Mouse (Mus musculus) CH12.LX (cell line): Measurements from ENCODE around the gene Etfdh.

Experiments
- CTCF ChIP-seq, 2 experiments: IDR thresholded peaks in 1 of 2; conservative IDR thresholded peaks in 1 of 2; 2 replicates each; pipeline ENCODE4 v1.5.1; 2011 to 2012; ENCODE audit warnings: low read depth in 2 of 2, low read length in 2 of 2, improper control_type of control experiment in 1 of 2, inconsistent platforms in 1 of 2, mild to moderate bottlenecking in 1 of 2, moderate library complexity in 1 of 2
- E2F4 ChIP-seq: IDR thresholded peaks from 2 replicates; pipeline ENCODE4 v1.6.1; 2011; ENCODE audit warnings: low read depth, low read length, improper control_type of control experiment; ENCODE audit not compliant: insufficient replicate concordance
- EP300 ChIP-seq: IDR thresholded peaks from 2 replicates; pipeline ENCODE4 v1.6.1; 2011; ENCODE audit warnings: low read length, improper control_type of control experiment
- POLR2A ChIP-seq: IDR thresholded peaks from 2 replicates; pipeline ENCODE4 v1.6.1; 2011; ENCODE audit warnings: low read depth, mild to moderate bottlenecking, improper control_type of control experiment, low read length

- no peak for TF ChIP-seq CTCF (conservative IDR thresholded peaks at IDR 0.05 in 1 of 2, IDR thresholded peaks at IDR 0.05 in 1 of 2; ENCODE audit: low read depth in 2 of 2, low read length in 2 of 2)
- no peak for TF ChIP-seq EP300
- TF ChIP-seq E2F4 = no peak
- TF ChIP-seq POLR2A = no peak
Measured at GRCm38 (mm10) chr3:79564875-79565606, 64.3 kb downstream of the Etfdh start.
